Mouse (Mus musculus) heart, embryonic 12.5 days (tissue): Measurements from ENCODE around the gene Plpp6. TPM values are rescaled to one million over a fixed set of nuclear protein-coding genes. Genes with fewer than 3 reads are reported as not detected.
"Not testable (repeated sequence)": the region's sequence is repeated elsewhere in the genome, so short reads cannot be mapped to it uniquely, and the experiment has no call there.

Source experiments
- ATAC-seq: fragments of 200-750 bp; cut with Nextera tagmentation; 2 replicates; pipeline ENCODE4 v1.8.0; 2017; ENCODE audit warnings: moderate TSS enrichment, moderate library complexity; ENCODE audit not compliant: insufficient number of reproducible peaks, low FRiP score
- H3K27ac ChIP-seq: fragments of 300-500 bp; sonication (generic); 2 replicates; pipeline ENCODE4 v1.5.1; 2016; ENCODE audit warnings: mild to moderate bottlenecking, moderate library complexity; ENCODE audit not compliant: poor library complexity, severe bottlenecking
- H3K27me3 ChIP-seq: fragments of 300-500 bp; sonication (generic); replicated peaks from 2 replicates; pipeline ENCODE4 v1.6.1; 2016; ENCODE audit warnings: mild to moderate bottlenecking, moderate library complexity
- H3K36me3 ChIP-seq: fragments of 300-500 bp; sonication (generic); 2 replicates; pipeline ENCODE4 v1.6.1; 2016; ENCODE audit warnings: mild to moderate bottlenecking, moderate library complexity
- H3K4me1 ChIP-seq: fragments of 300-500 bp; sonication (generic); replicated peaks from 2 replicates; pipeline ENCODE4 v1.6.1; 2016; ENCODE audit warnings: mild to moderate bottlenecking
- H3K4me2 ChIP-seq: fragments of 300-500 bp; sonication (generic); 2 replicates; pipeline ENCODE4 v1.6.1; 2016; ENCODE audit warnings: mild to moderate bottlenecking, moderate library complexity
- H3K4me3 ChIP-seq: fragments of 300-500 bp; sonication (generic); 2 replicates; pipeline ENCODE4 v1.5.1; 2016; ENCODE audit warnings: mild to moderate bottlenecking
- H3K9ac ChIP-seq: fragments of 300-500 bp; sonication (generic); 2 replicates; pipeline ENCODE4 v1.6.1; 2016; ENCODE audit warnings: mild to moderate bottlenecking, moderate library complexity
- H3K9me3 ChIP-seq: fragments of 300-500 bp; sonication (generic); replicated peaks from 2 replicates; pipeline ENCODE4 v1.6.1; 2016; ENCODE audit warnings: mild to moderate bottlenecking, moderate library complexity
- WGBS: fragments of 180-500 bp; shearing (Covaris S2); methylation state at CpG from one replicate; pipeline ENCODE4 v1.1.7; 2016; 5-methylcytosine and 5-hydroxymethylcytosine counted together
- polyA plus RNA-seq: library from polyadenylated mRNA; unstranded; fragments of >200 nt; fragmentation: Nextera tagmentation; extraction: Ambion mirVana; gene quantifications from 2 replicates; pipeline ENCODE4 v1.2.1, GENCODE M21; 2016

The Plpp6 gene
- polyA plus RNA-seq, 1 experiment from 2014 or later = 9.3 TPM

GRCm38 (mm10) chr19:28989515-28989914, 25.8 kb downstream of the Plpp6 start:
- Histone ChIP-seq H3K36me3 (peaks cover 11% of the 10 kb centered on the region), H3K27ac (peak overlapping the region; percentile 84), H3K4me2 (peak overlapping the region; percentile 70), H3K4me3 (peak overlapping the region; percentile 83), H3K9ac (peak overlapping the region; percentile 85), H3K4me1 (peaks cover 14% of the 10 kb centered on the region), H3K27me3 (no peaks in the 10 kb centered on the region), H3K9me3 (no peaks in the 10 kb centered on the region)
- ATAC-seq = no peak
- WGBS = 48% methylated on average over 8 of the region's 8 CpGs

GRCm38 (mm10) chr19:28990194-28990589, 26.4 kb downstream of the Plpp6 start, which contains the start of gene Cdc37l1:
TSS of gene Cdc37l1 (plus strand) at chr19:28990352.
- Histone ChIP-seq H3K4me2 (peak within 1 kb of the TSS; percentile 70), H3K4me3 (peak within 1 kb of the TSS; percentile 83), H3K27me3 (no peaks in the 10 kb centered on the region), H3K36me3 (peaks cover 17% of the 10 kb centered on the region), H3K9me3 (no peaks in the 10 kb centered on the region), H3K9ac (peak within 1 kb of the TSS; percentile 85), H3K27ac (peak within 1 kb of the TSS; percentile 84), H3K4me1 (peaks cover 14% of the 10 kb centered on the region)
- ATAC-seq = peak; percentile 98
- under 1% methylated on average over 37 of the region's 37 CpGs for WGBS

- WGBS = under 1% methylated on average over 40 of the region's 41 CpGs
- Histone ChIP-seq H3K36me3 (peaks cover 23% of the 10 kb centered on the region), H3K4me2 (peak overlapping the region; percentile 70), H3K4me3 (peak overlapping the region; percentile 83), H3K9ac (peak overlapping the region; percentile 85), H3K27me3 (no peaks in the 10 kb centered on the region), H3K4me1 (peaks cover 14% of the 10 kb centered on the region), H3K27ac (peak overlapping the region; percentile 84), H3K9me3 (no peaks in the 10 kb centered on the region)
- ATAC-seq = peak; percentile 43
These were observed 27.0 kb downstream of the Plpp6 start for GRCm38 (mm10) chr19:28990590-28991221.

- no peak for ATAC-seq
- 71% methylated on average over 5 of the region's 5 CpGs for WGBS
- peak overlapping the region; percentile 84; the same call in 1 of the 2 replicates for H3K27ac ChIP-seq
These were observed 27.6 kb downstream of the Plpp6 start for GRCm38 (mm10) chr19:28991391-28991790.

GRCm38 (mm10) chr19:28994870-28995269, 31.1 kb downstream of the Plpp6 start:
- Histone ChIP-seq H3K36me3 (peaks cover 37% of the 10 kb centered on the region), H3K9me3 (no peaks in the 10 kb centered on the region), H3K27me3 (no peaks in the 10 kb centered on the region), H3K4me2 (no peak overlapping the region), H3K9ac (no peak overlapping the region), H3K4me3 (no peak overlapping the region), H3K27ac (no peak overlapping the region), H3K4me1 (peaks cover 9% of the 10 kb centered on the region)
- 87% methylated on average over 7 of the region's 7 CpGs for WGBS
- no peak for ATAC-seq

More at GRCm38 (mm10) chr19:28991391-28991790, 27.6 kb downstream of the Plpp6 start:
- Histone ChIP-seq H3K9me3 (no peaks in the 10 kb centered on the region), H3K27me3 (no peaks in the 10 kb centered on the region), H3K4me3 (peak overlapping the region; percentile 83), H3K4me1 (peaks cover 14% of the 10 kb centered on the region), H3K4me2 (peak overlapping the region; percentile 70), H3K9ac (peak overlapping the region; percentile 85), H3K36me3 (peaks cover 25% of the 10 kb centered on the region)

GRCm38 (mm10) chr19:28995366-28995765, 31.6 kb downstream of the Plpp6 start:
- peaks cover 42% of the 10 kb centered on the region for H3K36me3 ChIP-seq
- ATAC-seq = no peak
- H3K27ac ChIP-seq = no peak overlapping the region

GRCm38 (mm10) chr19:28997976-28998630, 34.4 kb downstream of the Plpp6 start:
- Histone ChIP-seq H3K9me3 (no peaks in the 10 kb centered on the region), H3K4me2 (no peak overlapping the region), H3K4me1 (no peaks in the 10 kb centered on the region), H3K9ac (no peak overlapping the region), H3K27ac (no peak overlapping the region), H3K36me3 (peaks cover 62% of the 10 kb centered on the region), H3K4me3 (no peak overlapping the region), H3K27me3 (no peaks in the 10 kb centered on the region)
- no peak for ATAC-seq
- WGBS = 90% methylated on average over 4 of the region's 4 CpGs

More at GRCm38 (mm10) chr19:28995366-28995765, 31.6 kb downstream of the Plpp6 start:
- peaks cover 9% of the 10 kb centered on the region for H3K4me1 ChIP-seq
- 92% methylated on average over 5 of the region's 5 CpGs for WGBS
- H3K27me3 ChIP-seq = no peaks in the 10 kb centered on the region
- H3K4me3 ChIP-seq = no peak overlapping the region
- no peaks in the 10 kb centered on the region for H3K9me3 ChIP-seq
- no peak overlapping the region for H3K4me2 ChIP-seq
- H3K9ac ChIP-seq = no peak overlapping the region

GRCm38 (mm10) chr19:29000321-29000720, 36.6 kb downstream of the Plpp6 start:
- H3K9me3 ChIP-seq, H3K4me1 ChIP-seq, H3K9ac ChIP-seq, H3K4me3 ChIP-seq, H3K4me2 ChIP-seq, ATAC-seq, H3K27ac ChIP-seq, H3K27me3 ChIP-seq: not testable (repeated sequence)
- H3K36me3 ChIP-seq = peaks cover 53% of the 10 kb centered on the region
- WGBS = 96% methylated on average over 16 of the region's 16 CpGs

- ATAC-seq = no peak
- WGBS = 88% methylated on average over 3 of the region's 3 CpGs
- H3K36me3 ChIP-seq = peaks cover 65% of the 10 kb centered on the region
- no peak overlapping the region for H3K4me3 ChIP-seq
- no peak overlapping the region for H3K27ac ChIP-seq
- no peaks in the 10 kb centered on the region for H3K27me3 ChIP-seq
- H3K9me3 ChIP-seq = no peaks in the 10 kb centered on the region
- H3K9ac ChIP-seq = no peak overlapping the region
- no peak overlapping the region for H3K4me2 ChIP-seq
- no peaks in the 10 kb centered on the region for H3K4me1 ChIP-seq
These were observed 44.4 kb downstream of the Plpp6 start for GRCm38 (mm10) chr19:29008069-29008706.

GRCm38 (mm10) chr19:29009046-29009445, 45.3 kb downstream of the Plpp6 start:
- H3K27ac ChIP-seq = no peak overlapping the region
- no peak overlapping the region for H3K4me2 ChIP-seq
- H3K9ac ChIP-seq = no peak overlapping the region
- peaks cover 66% of the 10 kb centered on the region for H3K36me3 ChIP-seq
- ATAC-seq = no peak
- H3K9me3 ChIP-seq = no peaks in the 10 kb centered on the region
- H3K27me3 ChIP-seq = no peaks in the 10 kb centered on the region
- no peak overlapping the region for H3K4me3 ChIP-seq
- no peaks in the 10 kb centered on the region for H3K4me1 ChIP-seq
- 93% methylated on average over 11 of the region's 11 CpGs for WGBS

- Histone ChIP-seq H3K4me1 (no peaks in the 10 kb centered on the region), H3K27me3 (no peaks in the 10 kb centered on the region), H3K36me3 (peaks cover 74% of the 10 kb centered on the region), H3K4me3 (no peak overlapping the region), H3K4me2 (no peak overlapping the region), H3K9me3 (no peaks in the 10 kb centered on the region), H3K9ac (no peak overlapping the region), H3K27ac (no peak overlapping the region)
- WGBS = 88% methylated on average over 12 of the region's 12 CpGs
- no peak for ATAC-seq
These were observed 47.7 kb downstream of the Plpp6 start for GRCm38 (mm10) chr19:29011355-29011990.
